Mouse (Mus musculus): ENCODE measurements around the gene Gm13283.
"Not testable (repeated sequence)": the region's sequence is repeated elsewhere in the genome, so short reads cannot be mapped to it uniquely, and the experiment has no call there.

Gene Gm13283

DNA sequence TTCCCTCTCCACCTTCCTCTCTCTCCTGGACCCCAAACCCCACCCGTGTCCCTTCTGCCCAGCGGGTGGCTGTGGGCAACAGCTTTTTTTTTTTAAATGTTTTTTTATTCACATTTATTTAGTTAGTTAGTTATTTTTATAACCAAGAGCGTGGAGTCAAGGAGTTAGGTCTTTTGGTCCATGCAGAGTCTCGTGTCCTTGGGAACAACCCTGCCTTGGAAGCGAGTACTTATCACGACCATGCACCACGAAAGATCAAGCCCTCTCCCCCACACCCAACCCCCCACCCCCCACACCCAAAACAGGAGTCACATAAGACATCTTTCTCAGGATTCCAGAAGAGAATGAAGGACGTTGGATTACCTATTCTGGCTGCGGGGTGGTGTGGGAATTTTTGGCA is 2.4 kb downstream of the Gm13283 start:
- not testable (repeated sequence) for DNase-seq (ENCODE audit: low read depth, low spot score)

DNA sequence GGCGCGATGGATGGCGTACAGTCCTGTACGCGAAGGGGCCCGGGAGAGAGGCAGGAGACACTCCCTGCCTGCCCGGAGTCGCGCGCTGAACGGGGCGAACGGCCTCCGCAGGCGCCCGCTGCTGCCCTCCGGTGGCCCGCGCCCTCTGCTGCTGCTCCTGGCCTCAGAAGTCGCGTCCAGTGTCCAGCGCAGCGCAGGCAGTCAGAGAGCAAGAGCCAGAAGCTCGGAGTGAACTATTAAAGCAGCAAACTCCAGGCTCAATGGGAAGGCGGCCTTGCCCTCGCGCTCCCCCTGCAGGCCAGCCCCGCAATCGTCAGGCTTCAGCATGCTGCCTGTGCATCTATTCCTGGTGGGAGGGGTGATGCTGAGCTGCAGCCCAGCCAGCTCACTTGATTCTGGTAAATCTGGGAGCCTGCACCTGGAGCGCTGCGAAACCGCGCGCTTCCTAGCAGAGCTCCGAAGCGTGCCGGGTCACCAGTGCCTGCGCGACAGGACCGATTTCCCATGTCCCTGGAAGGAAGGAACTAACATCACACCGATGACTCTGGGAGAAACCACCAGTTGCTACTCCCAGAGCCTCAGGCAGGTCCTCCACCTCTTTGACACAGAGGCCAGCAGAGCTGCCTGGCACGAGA is 3.6 kb downstream of the Gm13283 start:
- DNase-seq (ENCODE audit: low read depth, low spot score) = not testable (repeated sequence)

GRCm38 (mm10) chr4:88773534-88773933 is 13.6 kb downstream of the Gm13283 start, which contains the start of gene Gm13290:
Gene Gm13290 (plus strand): TSS chr4:88773834.
- DNase-seq (ENCODE audit: low read depth, low spot score) = not testable (repeated sequence)

- not testable (repeated sequence) for DNase-seq (ENCODE audit: low read depth, low spot score)
Observed at GRCm38 (mm10) chr4:88776622-88777021, 16.7 kb downstream of the Gm13283 start, which contains the start of gene Gm13289. Gene Gm13289 (plus strand): TSS chr4:88776922.

GRCm38 (mm10) chr4:88779550-88779949 is 19.6 kb downstream of the Gm13283 start, which contains the start of gene Gm13272:
Gene Gm13272 (plus strand): TSS chr4:88779850.
- not testable (repeated sequence) for DNase-seq (ENCODE audit: low read depth, low spot score)

GRCm38 (mm10) chr4:88780320-88780719 is 20.4 kb downstream of the Gm13283 start:
- DNase-seq (ENCODE audit: low read depth, low spot score) = not testable (repeated sequence)

- not testable (repeated sequence) for DNase-seq (ENCODE audit: low read depth, low spot score)
Observed at GRCm38 (mm10) chr4:88781831-88782230, 21.9 kb downstream of the Gm13283 start, which contains the start of gene Ifnz. Gene Ifnz (plus strand): TSS chr4:88782131.

- DNase-seq (ENCODE audit: low read depth, low spot score) = not testable (repeated sequence)
Observed at GRCm38 (mm10) chr4:88782335-88782734, 22.4 kb downstream of the Gm13283 start.

- not testable (repeated sequence) for DNase-seq (ENCODE audit: low read depth, low spot score)
Observed at GRCm38 (mm10) chr4:88785409-88785808, 25.5 kb downstream of the Gm13283 start, which contains the start of gene Gm13276. Gene Gm13276 (plus strand): TSS chr4:88785709.

- DNase-seq (ENCODE audit: low read depth, low spot score) = not testable (repeated sequence)
Observed at GRCm38 (mm10) chr4:88788402-88788801, 28.5 kb downstream of the Gm13283 start, which contains the start of gene Gm13277. Gene Gm13277 (plus strand): TSS chr4:88788632.

GRCm38 (mm10) chr4:88791250-88791649 is 31.3 kb downstream of the Gm13283 start, which contains the start of gene Gm13278:
Gene Gm13278 (plus strand): TSS chr4:88791550.
- DNase-seq (ENCODE audit: low read depth, low spot score) = not testable (repeated sequence)

DNA sequence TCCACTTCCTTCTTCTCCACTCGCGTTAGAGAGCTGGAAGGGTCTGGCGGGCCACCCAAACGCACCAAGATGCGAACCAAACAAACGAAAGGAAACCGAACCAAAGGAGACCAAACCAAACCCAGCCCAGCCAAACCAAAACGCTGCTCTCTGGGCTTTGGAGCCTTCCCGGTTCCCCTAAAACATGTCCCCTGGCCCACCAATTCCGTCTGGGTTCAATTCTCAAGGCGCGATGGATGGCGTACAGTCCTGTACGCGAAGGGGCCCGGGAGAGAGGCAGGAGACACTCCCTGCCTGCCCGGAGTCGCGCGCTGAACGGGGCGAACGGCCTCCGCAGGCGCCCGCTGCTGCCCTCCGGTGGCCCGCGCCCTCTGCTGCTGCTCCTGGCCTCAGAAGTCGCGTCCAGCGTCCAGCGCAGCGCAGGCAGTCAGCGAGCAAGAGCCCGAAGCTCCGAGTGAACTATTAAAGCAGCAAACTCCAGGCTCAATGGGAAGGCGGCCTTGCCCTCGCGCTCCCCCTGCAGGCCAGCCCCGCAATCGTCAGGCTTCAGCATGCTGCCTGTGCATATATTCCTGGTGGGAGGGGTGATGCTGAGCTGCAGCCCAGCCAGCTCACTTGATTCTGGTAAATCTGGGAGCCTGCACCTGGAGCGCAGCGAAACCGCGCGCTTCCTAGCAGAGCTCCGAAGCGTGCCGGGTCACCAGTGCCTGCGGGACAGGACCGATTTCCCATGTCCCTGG is 34.2 kb downstream of the Gm13283 start, which contains the start of gene Gm13275:
Gene Gm13275, plus strand, starts transcription at position 552 of the 740 bp plus-strand sequence.
- not testable (repeated sequence) for DNase-seq (ENCODE audit: low read depth, low spot score)

- not testable (repeated sequence) for DNase-seq (ENCODE audit: low read depth, low spot score)
Observed at GRCm38 (mm10) chr4:88797097-88797496, 37.2 kb downstream of the Gm13283 start, which contains the start of gene Gm13279. Gene Gm13279 (plus strand): TSS chr4:88797397.

DNA sequence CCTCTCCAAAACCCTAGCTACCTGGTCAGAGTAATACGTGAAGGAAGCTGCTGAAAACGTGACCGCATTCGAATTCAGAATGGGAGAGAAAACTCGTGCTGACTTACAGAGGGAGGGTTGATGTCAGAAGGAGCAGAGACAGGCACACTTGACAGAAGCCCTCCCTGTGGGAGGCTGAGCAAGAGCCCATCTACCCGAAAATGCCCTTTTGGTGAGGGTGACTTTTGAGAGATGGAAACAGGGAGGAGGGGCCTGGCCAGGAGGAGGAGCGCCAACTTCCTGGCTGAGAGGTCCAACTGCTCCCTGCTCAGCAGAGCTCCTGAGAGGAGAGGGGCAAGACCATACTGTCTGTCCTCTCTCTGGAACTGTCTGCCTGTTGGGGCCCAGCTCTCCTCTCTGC is 39.4 kb downstream of the Gm13283 start, which contains the start of gene Gm13285:
Gene Gm13285, plus strand, starts transcription at position 301 of the 400 bp plus-strand sequence.
- DNase-seq (ENCODE audit: low read depth, low spot score) = not testable (repeated sequence)

- DNase-seq (ENCODE audit: low read depth, low spot score) = not testable (repeated sequence)
Observed at GRCm38 (mm10) chr4:88802954-88803353, 43.0 kb downstream of the Gm13283 start, which contains the start of gene Gm13287. Gene Gm13287 (plus strand): TSS chr4:88803254.

- DNase-seq (ENCODE audit: low read depth, low spot score) = not testable (repeated sequence)
Observed at GRCm38 (mm10) chr4:88805231-88805630, 45.3 kb downstream of the Gm13283 start, which contains the start of gene Gm13288. Gene Gm13288 (plus strand): TSS chr4:88805531.

- DNase-seq (ENCODE audit: low read depth, low spot score) = not testable (repeated sequence)
Observed at GRCm38 (mm10) chr4:88805761-88806160, 45.8 kb downstream of the Gm13283 start.

Measured in telencephalon, adult 2 months (tissue).